Mouse (Mus musculus) telencephalon, adult 2 months (tissue): ENCODE measurements at regions not wholly inside any gene's neighbourhood (a gene's known extent, or its start where the extent isn't known, plus 50 kb on each side); places are given as distances from the start of the nearest gene placed in this dataset.

ENCODE experiments used
- DNase-seq: peaks from one replicate; pipeline ENCODE4 v3.0.0-alpha.2; 2011; ENCODE audit warnings: low read depth, low spot score

- DNase-seq, result peak; percentile 49
These were observed 375.2 kb upstream of the Nfe2l3 start for GRCm38 (mm10) chr6:51057229-51057628.

DNA sequence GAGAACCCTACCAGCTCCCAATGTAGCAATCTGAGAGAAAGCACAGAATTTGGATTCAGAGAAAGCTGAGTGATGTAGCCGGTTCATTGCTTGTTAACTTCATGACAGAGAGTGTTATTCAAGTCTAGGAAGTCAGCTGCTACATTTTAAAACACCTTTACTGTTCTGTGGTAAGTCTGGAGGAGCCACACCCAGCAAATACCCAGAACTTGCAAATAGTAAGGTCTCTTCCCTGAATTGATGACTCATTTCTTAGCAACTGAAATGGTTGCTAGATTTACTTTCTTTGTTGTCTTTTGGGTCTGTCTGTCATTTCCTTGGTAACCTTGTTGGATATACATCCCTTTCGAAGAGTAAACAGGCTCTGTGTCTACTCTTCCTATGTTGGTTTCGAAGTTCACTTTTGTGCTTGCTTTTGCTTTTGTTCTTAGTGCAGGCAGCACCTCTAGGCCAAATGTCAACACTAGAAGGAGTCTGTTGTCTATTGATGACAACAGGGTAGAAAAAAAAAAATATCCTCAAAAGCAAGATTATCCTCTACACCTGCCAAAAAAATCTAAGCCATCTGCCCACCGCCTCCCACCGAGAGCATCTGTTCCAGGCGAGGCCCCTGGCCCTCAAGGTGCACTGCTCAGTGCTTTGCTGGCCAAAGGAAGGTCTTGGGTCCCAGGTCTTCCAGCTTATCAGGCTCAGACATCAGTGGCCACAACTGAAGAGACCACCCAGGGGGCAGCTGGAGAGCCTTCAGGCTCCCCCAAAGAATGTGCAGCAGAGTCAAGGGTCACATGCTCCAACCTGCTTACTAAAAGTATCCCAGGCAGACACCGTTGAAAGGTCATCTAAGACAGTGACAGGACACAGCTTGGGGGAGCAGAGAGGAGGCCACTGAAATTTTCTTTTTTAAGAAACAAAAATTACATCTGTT, 372.3 kb upstream of the Nfe2l3 start:
- no peak for DNase-seq

DNA sequence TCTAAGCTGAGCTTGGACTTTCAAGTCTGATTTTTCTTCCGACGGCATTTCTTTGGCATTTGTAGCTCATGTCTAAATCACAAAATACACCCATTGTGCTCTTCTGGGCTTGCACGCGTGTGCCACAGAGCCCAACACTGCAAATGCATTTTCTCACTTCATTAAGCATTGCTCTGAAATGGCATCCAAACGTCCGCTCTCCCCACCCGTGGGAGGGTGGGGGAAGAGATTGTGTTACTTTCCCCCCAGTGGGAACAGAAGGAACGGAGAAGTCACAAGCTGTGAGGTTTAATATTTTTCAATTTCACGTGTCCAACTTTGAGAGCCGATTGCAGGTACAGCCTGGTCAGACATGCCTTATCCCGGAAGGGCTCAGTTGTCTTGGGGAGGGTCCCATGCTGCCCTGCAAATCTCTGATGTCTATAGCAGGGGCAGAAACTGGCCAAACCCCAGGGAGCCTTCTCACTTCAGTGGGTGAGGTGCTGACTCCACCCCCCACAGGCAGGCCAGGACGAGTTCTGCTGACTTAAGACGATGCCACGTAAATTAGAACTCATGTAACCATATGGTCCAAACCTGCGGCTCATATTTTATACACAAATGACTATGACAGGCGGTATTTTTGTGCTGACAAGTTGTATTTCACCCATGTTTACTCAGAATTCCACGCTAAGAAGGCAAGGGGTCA, 371.5 kb upstream of the Nfe2l3 start:
- DNase-seq, result no peak

- no peak for DNase-seq
These were observed 367.3 kb upstream of the Nfe2l3 start for GRCm38 (mm10) chr6:51065156-51065555.

- DNase-seq, result no peak
These were observed 365.1 kb upstream of the Nfe2l3 start for GRCm38 (mm10) chr6:51067332-51067731.

- no peak for DNase-seq
These were observed 362.5 kb upstream of the Nfe2l3 start for GRCm38 (mm10) chr6:51069945-51070344.

GRCm38 (mm10) chr6:51071243-51071642, 361.2 kb upstream of the Nfe2l3 start:
- no peak for DNase-seq

DNA sequence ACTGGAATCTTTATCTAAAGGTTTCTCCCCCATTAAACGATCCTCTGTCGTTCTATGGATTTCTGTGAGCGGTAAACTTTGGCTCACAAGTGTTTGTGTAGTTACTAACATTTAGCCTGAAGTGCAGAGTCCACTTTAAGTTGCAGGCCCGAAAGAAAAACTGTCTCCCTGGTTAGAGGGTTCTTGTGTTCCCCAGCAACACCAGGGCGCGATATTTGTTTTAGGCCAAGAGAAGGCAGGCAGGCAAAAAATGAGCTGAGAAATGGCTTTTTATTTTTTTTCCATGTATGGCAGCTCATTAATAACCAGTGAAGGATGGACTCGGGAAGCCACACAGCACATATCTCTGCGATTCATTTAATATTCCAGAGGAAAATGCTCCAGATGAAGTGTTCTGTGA, 357.4 kb upstream of the Nfe2l3 start:
- no peak for DNase-seq

- DNase-seq, result no peak
These were observed 355.4 kb upstream of the Nfe2l3 start for GRCm38 (mm10) chr6:51076861-51077768.

DNA sequence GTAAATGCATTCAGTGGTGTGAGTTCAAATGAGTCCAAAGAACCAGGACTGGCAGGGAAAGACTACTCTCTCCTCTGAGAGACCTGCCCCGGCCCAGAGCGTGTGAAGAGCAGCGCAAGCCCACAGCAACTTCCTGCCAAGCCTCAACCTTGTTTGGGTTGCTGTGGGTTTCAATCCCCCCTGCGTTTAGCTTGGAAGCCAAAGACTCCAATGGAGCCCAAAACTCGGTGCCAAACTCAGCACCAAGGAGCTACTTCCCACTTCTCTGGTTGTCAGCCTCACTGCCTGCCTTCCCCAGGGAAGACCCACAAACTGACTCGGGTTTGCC, 354.7 kb upstream of the Nfe2l3 start:
- DNase-seq, result no peak

- DNase-seq, result no peak
These were observed 354.0 kb upstream of the Nfe2l3 start for GRCm38 (mm10) chr6:51078353-51078966.

- no peak for DNase-seq
These were observed 353.5 kb upstream of the Nfe2l3 start for GRCm38 (mm10) chr6:51078967-51079355.

GRCm38 (mm10) chr6:51081056-51081455, 351.4 kb upstream of the Nfe2l3 start:
- no peak for DNase-seq

- DNase-seq, result no peak
These were observed 347.8 kb upstream of the Nfe2l3 start for GRCm38 (mm10) chr6:51084656-51085055.

- no peak for DNase-seq
These were observed 346.9 kb upstream of the Nfe2l3 start for GRCm38 (mm10) chr6:51085547-51085946.

- DNase-seq, result no peak
These were observed 346.1 kb upstream of the Nfe2l3 start for GRCm38 (mm10) chr6:51086347-51086746.

DNA sequence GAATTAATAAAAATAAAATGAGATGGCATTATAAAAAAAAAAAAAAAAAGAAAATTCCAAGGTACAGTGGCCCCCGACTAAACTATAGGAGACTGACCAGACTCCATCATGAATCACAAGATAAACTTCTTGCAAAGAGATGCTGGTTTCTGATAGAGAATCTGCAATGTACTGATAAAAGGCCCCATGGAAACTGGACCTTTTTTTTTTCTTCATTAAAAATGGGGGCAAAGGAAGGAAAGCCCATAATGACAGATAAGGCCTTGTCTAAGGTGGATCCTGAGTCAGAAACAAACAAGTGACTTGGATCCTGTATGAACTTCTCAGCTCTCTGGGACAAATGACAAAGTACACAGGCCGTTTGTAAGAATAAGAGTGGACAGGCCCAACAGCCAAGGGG, 344.7 kb upstream of the Nfe2l3 start:
- no peak for DNase-seq

GRCm38 (mm10) chr6:51088641-51089372, 343.7 kb upstream of the Nfe2l3 start:
- no peak for DNase-seq

GRCm38 (mm10) chr6:51093196-51093595, 339.3 kb upstream of the Nfe2l3 start:
- DNase-seq, result no peak

DNA sequence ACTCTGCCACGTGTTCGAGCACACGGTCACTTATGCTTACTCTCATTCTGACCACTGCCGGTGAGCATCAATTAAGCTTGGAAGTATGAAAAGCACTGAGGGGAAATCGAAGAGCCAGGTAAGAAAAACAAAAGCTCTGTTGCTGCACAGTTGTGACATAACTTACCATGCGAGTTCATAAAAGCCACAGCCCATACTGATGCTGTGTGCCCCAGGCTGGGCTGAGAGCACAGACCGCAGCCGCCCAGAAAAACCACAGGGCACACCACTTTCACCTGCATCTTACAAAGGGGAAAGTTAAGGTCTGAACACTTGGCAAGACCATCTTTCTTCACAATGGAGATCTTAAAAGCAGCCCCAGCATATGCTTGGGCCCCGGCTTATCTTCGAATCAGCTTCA, 338.2 kb upstream of the Nfe2l3 start:
- DNase-seq, result no peak

GRCm38 (mm10) chr6:51097488-51097887, 335.0 kb upstream of the Nfe2l3 start:
- DNase-seq, result no peak
